Mouse (Mus musculus) MEL (cell line): ENCODE results near the gene Rufy3.

Experiments
- MYB ChIP-seq: IDR thresholded peaks from 2 replicates; pipeline ENCODE4 v1.6.1; 2011; ENCODE audit warnings: mild to moderate bottlenecking, low read depth, low read length, improper control_type of control experiment
- NELFE ChIP-seq: IDR thresholded peaks from 2 replicates; pipeline ENCODE4 v1.6.1; 2011; ENCODE audit warnings: low read depth, low read length, improper control_type of control experiment
- POLR2A ChIP-seq, 2 experiments: IDR thresholded peaks; 2 replicates each; pipeline ENCODE4 v1.6.1; 2011 to 2012; ENCODE audit warnings: low read length in 2 of 2, mild to moderate bottlenecking in 2 of 2, control low read depth in 1 of 2, improper control_type of control experiment in 1 of 2, low read depth in 1 of 2, moderate library complexity in 1 of 2; ENCODE audit not compliant: control insufficient read depth in 1 of 2, insufficient read depth in 1 of 2, poor library complexity in 1 of 2
- POLR2AphosphoS2 ChIP-seq: IDR thresholded peaks from 2 replicates; pipeline ENCODE4 v1.6.1; 2011; ENCODE audit warnings: low read length, improper control_type of control experiment
- SIN3A ChIP-seq: IDR thresholded peaks from 2 replicates; pipeline ENCODE4 v1.6.1; 2012; ENCODE audit warnings: low read length, improper control_type of control experiment, inconsistent platforms
- TAL1 ChIP-seq: IDR thresholded peaks from 2 replicates; pipeline ENCODE4 v1.6.1; 2012; ENCODE audit warnings: mild to moderate bottlenecking, inconsistent platforms, low read length, moderate library complexity, mixed read lengths

DNA sequence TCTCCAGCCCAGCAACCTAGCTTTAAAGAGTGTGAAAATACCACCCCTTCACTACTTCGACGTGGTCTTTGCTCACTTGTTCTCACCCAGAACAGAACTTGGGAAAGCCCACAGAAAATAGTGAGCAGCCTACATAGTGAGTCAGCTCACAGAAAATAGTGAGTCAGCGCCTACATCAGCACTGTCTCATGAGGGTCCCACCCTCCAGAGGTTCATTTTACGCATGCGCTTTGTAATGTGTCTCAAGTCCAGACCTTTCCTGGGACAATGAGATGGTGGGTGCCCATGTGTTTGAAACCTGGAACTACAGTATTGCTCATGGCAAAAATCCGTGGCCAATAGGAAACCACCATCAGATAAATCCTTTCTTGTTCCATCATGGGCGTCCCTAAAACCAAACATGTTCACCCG lies 123.2 kb downstream of the Rufy3 start:
- TF ChIP-seq SIN3A (no peak), MYB (no peak), POLR2AphosphoS2 (no peak), TAL1 (no peak), NELFE (no peak), POLR2A (IDR thresholded peaks at IDR 0.05; ENCODE audit: control insufficient read depth in 1 of 2, insufficient read depth in 1 of 2, low read depth in 1 of 2, low read length in 2 of 2, poor library complexity in 1 of 2) (no peak)
